Mouse (Mus musculus) heart, adult 2 months (tissue): ENCODE data around the gene Pafah1b3. TPM values are rescaled to one million over a fixed set of nuclear protein-coding genes. Genes with fewer than 3 reads are reported as not detected.

ENCODE experiments used
- DNase-seq, 2 experiments: peaks; one replicate each; pipeline ENCODE4 v3.0.0; 2021
- H3K27ac ChIP-seq: fragments of 200-600 bp; 2 replicates; pipeline ENCODE4 v1.8.1; 2022
- H3K27me3 ChIP-seq: fragments of 200-500 bp; 2 replicates; pipeline ENCODE4 v1.6.1; 2012; ENCODE audit warnings: mild to moderate bottlenecking, low read length, inconsistent platforms, mixed read lengths; ENCODE audit not compliant: control insufficient read depth, insufficient read depth
- H3K36me3 ChIP-seq: fragments of 200-500 bp; 2 replicates; pipeline ENCODE4 v1.6.1; 2012; ENCODE audit warnings: low read length, inconsistent platforms; ENCODE audit not compliant: control insufficient read depth, insufficient read depth
- H3K4me1 ChIP-seq: fragments of 200-500 bp; 2 replicates; pipeline ENCODE4 v1.6.1; 2011; ENCODE audit warnings: low read length; ENCODE audit not compliant: control insufficient read depth, insufficient read depth
- H3K4me3 ChIP-seq: fragments of 200-600 bp; 2 replicates; pipeline ENCODE4 v1.8.1; 2022
- H3K79me2 ChIP-seq: fragments of 200-500 bp; replicated peaks from 2 replicates; pipeline ENCODE4 v1.6.1; 2012; ENCODE audit warnings: mild to moderate bottlenecking, inconsistent platforms, low read length, moderate library complexity, mixed read lengths; ENCODE audit not compliant: control insufficient read depth, insufficient read depth
- H3K9ac ChIP-seq: fragments of 200-500 bp; 2 replicates; pipeline ENCODE4 v1.6.1; 2012; ENCODE audit warnings: low read depth, mild to moderate bottlenecking, control low read depth, inconsistent platforms, low read length, mixed read lengths
- CTCF ChIP-seq: fragments of 200-600 bp; IDR thresholded peaks from 2 replicates; pipeline ENCODE4 v1.8.1; 2022; ENCODE audit warnings: antibody characterized with exemption, mild to moderate bottlenecking, moderate library complexity
- EP300 ChIP-seq: fragments of 200-500 bp; IDR thresholded peaks from 2 replicates; pipeline ENCODE4 v1.6.1; 2011; ENCODE audit warnings: low read depth, low read length, control low read depth; ENCODE audit not compliant: insufficient read depth
- POLR2A ChIP-seq: fragments of 200-500 bp; IDR thresholded peaks from 2 replicates; pipeline ENCODE4 v1.6.1; 2011; ENCODE audit warnings: mild to moderate bottlenecking, low read depth, low read length, control low read depth; ENCODE audit not compliant: insufficient read depth
- WGBS: fragments of 180-500 bp; shearing (Covaris S2); methylation state at CpG from one replicate; pipeline ENCODE4 v1.1.7; 2018; 5-methylcytosine and 5-hydroxymethylcytosine counted together
- intact Hi-C: fragments of 180-260 bp; cut with DNase I; formaldehyde crosslinking; loops from one replicate; pipeline ENCODE4 v1.15.1; 2025
- polyA plus RNA-seq: library from polyadenylated mRNA; depleted of rRNA; stranded (reverse); fragments of >200 nt; gene quantifications from 2 replicates; pipeline ENCODE4 v1.2.3, GENCODE M21; 2012
- total RNA-seq, 2 experiments: library from RNA; stranded (reverse); gene quantifications; 2 replicates each; pipeline ENCODE4 v1.2.3; 2021

Pafah1b3 gene
- total and polyA plus RNA-seq, 3 experiments, result 2.4 to 9.3 (median 3.1) TPM

DNA sequence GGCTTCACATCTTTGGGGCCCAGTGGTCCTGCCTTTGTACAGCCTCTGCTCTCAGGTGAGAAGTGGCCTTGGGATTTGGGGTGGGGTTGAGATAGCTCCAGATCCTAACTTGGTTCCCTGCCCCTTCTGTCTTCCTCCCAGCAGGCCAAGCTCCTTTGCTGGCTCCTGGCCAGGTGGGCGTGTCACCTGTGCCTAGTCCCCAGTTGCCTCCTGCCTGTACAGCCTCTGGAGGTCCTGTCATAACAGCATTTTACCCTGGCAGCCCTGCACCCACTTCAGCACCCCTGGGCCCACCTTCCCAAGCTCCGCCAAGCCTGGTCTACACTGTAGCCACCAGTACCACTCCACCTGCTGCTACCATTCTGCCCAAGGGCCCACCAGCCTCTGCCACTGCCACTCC is 6.9 kb downstream of the Pafah1b3 start:
- Histone ChIP-seq H3K4me3 (no peak overlapping the region), H3K27me3 (no peaks in the 10 kb centered on the region), H3K36me3 (no peaks in the 10 kb centered on the region), H3K9ac (no peak overlapping the region), H3K4me1 (no peaks in the 10 kb centered on the region), H3K27ac (no peak overlapping the region), H3K79me2 (no peaks in the 10 kb centered on the region)
- TF ChIP-seq EP300, result no peak
- no peak for TF ChIP-seq POLR2A
- no peak for TF ChIP-seq CTCF
- intact Hi-C loops, result no loop called here
- peak in 1 of 2 experiments; percentile 63 for DNase-seq
- 69% methylated on average over 2 of the region's 2 CpGs for WGBS

DNA sequence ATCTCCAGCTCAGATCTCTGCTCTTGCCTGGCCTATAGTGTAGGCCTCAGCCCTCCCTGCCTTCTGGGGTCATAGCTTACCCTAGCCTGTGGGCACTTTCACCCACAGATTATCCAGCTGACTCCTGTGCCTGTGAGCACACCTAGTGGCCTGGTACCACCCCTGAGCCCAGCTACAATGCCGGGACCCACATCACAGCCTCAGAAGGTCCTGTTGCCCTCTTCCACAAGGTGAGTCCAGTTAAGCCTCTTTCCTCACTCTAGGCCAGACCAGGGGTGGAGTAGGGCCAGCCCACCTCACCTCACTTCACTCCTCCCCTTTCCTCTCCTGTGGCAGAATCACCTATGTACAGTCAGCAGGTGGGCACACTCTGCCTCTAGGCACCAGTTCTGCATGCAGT is 7.3 kb downstream of the Pafah1b3 start:
- no peaks in the 10 kb centered on the region for H3K36me3 ChIP-seq
- DNase-seq, result no peak
- TF ChIP-seq POLR2A, result no peak
- no peak for TF ChIP-seq CTCF
- no peak for TF ChIP-seq EP300
- no peaks in the 10 kb centered on the region for H3K79me2 ChIP-seq
- 94% methylated on average over 1 of the region's 1 CpGs for WGBS
- H3K9ac ChIP-seq, result no peak overlapping the region
- no peaks in the 10 kb centered on the region for H3K27me3 ChIP-seq
- no peaks in the 10 kb centered on the region for H3K4me1 ChIP-seq
- intact Hi-C loops, result no loop called here
- H3K4me3 ChIP-seq, result no peak overlapping the region
- H3K27ac ChIP-seq, result no peak overlapping the region

DNA sequence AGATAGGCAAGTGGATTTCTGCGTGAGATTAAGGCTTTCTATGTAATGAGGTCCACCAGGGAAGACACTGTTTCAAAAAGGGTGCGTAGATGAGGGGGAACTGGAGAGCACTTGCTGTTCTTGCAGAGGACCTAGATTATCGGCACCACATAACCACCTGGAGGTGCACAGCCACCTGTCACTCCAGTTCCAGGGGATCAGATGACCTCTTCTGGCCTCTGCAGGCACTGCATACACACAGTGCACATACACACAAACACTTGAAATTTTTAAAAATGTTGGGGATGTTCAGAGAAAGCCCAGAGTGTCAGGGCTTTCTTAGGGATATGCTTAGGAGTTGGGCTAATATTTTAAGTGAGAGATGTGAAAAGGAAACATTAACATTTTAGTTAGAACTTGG is 7.9 kb downstream of the Pafah1b3 start:
- intact Hi-C loops, result no loop called here
- TF ChIP-seq POLR2A (no peak), CTCF (peak; percentile 18; the same call in 1 of the 2 replicates)
- H3K9ac ChIP-seq, result no peak overlapping the region
- no peaks in the 10 kb centered on the region for H3K36me3 ChIP-seq
- no peak for DNase-seq
- WGBS, result 96% methylated on average over 3 of the region's 3 CpGs
- no peaks in the 10 kb centered on the region for H3K27me3 ChIP-seq
- H3K4me1 ChIP-seq, result no peaks in the 10 kb centered on the region
- H3K4me3 ChIP-seq, result no peak overlapping the region
- no peak overlapping the region for H3K27ac ChIP-seq
- H3K79me2 ChIP-seq, result no peaks in the 10 kb centered on the region

DNA sequence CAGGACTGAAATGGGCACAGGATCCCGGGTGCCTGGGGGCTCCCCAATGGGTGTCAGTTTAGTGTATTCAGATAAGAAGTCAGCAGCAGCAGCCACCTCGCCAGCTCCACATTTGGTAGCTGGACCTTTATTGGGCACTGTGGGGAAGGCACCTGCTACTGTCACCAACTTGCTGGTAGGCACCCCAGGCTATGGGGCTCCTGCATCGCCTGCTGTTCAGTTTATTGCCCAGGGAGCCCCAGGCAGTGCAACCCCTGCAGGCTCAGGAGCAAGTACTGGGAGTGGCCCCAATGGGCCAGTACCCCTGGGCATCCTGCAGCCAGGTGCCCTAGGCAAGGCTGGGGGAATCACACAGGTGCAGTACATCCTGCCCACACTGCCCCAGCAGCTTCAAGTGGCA is 9.1 kb downstream of the Pafah1b3 start:
- WGBS, result 77% methylated on average over 3 of the region's 3 CpGs
- intact Hi-C loops, result no loop called here
- no peak overlapping the region for H3K27ac ChIP-seq
- peaks cover 2% of the 10 kb centered on the region for H3K4me1 ChIP-seq
- H3K9ac ChIP-seq, result no peak overlapping the region
- no peaks in the 10 kb centered on the region for H3K79me2 ChIP-seq
- DNase-seq, result no peak
- no peak for TF ChIP-seq EP300
- TF ChIP-seq POLR2A, result no peak
- no peak for TF ChIP-seq CTCF
- no peak overlapping the region for H3K4me3 ChIP-seq
- no peaks in the 10 kb centered on the region for H3K27me3 ChIP-seq
- no peaks in the 10 kb centered on the region for H3K36me3 ChIP-seq

DNA sequence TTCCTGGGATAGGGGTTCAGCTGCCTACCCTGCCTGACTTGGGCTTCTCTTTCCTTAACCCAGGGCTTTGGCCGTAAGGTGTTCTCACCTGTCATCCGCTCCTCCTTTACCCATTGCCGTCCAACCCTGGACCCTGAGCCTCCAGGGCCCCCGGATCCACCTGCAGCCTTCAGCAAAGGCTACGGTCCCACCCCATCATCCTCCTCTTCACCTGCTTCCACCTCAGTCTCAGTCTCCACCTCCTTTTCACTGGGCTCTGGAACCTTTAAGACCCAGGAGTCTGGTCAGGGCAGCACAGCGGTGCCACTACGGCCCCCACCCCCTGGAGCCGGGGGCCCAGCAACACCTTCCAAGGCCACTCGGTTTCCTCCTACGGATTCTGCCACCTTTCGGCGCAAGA is 9.8 kb downstream of the Pafah1b3 start:
- H3K4me1 ChIP-seq, result peaks cover 4% of the 10 kb centered on the region
- no peaks in the 10 kb centered on the region for H3K27me3 ChIP-seq
- no peaks in the 10 kb centered on the region for H3K36me3 ChIP-seq
- TF ChIP-seq EP300, result no peak
- no peak for TF ChIP-seq POLR2A
- no peak for TF ChIP-seq CTCF
- H3K4me3 ChIP-seq, result no peak overlapping the region
- DNase-seq, result no peak
- intact Hi-C loops, result no loop called here
- H3K9ac ChIP-seq, result no peak overlapping the region
- no peaks in the 10 kb centered on the region for H3K79me2 ChIP-seq
- H3K27ac ChIP-seq, result no peak overlapping the region
- 87% methylated on average over 12 of the region's 12 CpGs for WGBS

DNA sequence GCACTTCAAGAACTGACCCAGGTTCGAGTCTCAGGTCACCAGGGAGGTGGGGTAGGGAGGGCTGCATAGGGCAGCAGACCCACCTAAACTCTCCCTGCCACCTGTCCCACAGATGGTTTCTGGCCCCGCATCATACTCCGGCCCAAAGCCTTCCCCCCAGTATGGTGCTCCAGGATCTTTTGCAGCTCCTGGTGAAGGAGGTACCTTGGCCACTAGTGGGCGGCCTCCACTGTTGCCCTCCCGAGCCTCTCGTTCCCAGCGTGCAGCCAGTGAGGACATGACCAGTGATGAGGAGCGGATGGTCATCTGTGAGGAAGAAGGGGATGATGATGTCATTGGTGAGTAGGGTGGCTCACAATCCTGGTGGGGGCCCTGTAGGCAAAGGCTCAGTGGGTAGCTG is 10.8 kb downstream of the Pafah1b3 start:
- no peak overlapping the region for H3K4me3 ChIP-seq
- H3K36me3 ChIP-seq, result no peaks in the 10 kb centered on the region
- H3K27me3 ChIP-seq, result no peaks in the 10 kb centered on the region
- DNase-seq, result no peak
- peaks cover 6% of the 10 kb centered on the region for H3K4me1 ChIP-seq
- TF ChIP-seq CTCF (peak; percentile 20; the same call in 1 of the 2 replicates), POLR2A (no peak), EP300 (no peak)
- no peak overlapping the region for H3K9ac ChIP-seq
- H3K79me2 ChIP-seq, result no peaks in the 10 kb centered on the region
- no peak overlapping the region for H3K27ac ChIP-seq
- WGBS, result 74% methylated on average over 8 of the region's 8 CpGs
- intact Hi-C loops, result no loop called here
